Mouse (Mus musculus): ENCODE measurements around the gene Taf1. TPM values are rescaled to one million over a fixed set of nuclear protein-coding genes. Genes with fewer than 3 reads are reported as not detected.
"Not testable (repeated sequence)": the region's sequence is repeated elsewhere in the genome, so short reads cannot be mapped to it uniquely, and the experiment has no call there.

Taf1 gene
- polyA plus RNA-seq (2016; fragmentation: Nextera tagmentation; extraction: Ambion mirVana), result 21.1 and 24.9 TPM in 2 replicates

DNA sequence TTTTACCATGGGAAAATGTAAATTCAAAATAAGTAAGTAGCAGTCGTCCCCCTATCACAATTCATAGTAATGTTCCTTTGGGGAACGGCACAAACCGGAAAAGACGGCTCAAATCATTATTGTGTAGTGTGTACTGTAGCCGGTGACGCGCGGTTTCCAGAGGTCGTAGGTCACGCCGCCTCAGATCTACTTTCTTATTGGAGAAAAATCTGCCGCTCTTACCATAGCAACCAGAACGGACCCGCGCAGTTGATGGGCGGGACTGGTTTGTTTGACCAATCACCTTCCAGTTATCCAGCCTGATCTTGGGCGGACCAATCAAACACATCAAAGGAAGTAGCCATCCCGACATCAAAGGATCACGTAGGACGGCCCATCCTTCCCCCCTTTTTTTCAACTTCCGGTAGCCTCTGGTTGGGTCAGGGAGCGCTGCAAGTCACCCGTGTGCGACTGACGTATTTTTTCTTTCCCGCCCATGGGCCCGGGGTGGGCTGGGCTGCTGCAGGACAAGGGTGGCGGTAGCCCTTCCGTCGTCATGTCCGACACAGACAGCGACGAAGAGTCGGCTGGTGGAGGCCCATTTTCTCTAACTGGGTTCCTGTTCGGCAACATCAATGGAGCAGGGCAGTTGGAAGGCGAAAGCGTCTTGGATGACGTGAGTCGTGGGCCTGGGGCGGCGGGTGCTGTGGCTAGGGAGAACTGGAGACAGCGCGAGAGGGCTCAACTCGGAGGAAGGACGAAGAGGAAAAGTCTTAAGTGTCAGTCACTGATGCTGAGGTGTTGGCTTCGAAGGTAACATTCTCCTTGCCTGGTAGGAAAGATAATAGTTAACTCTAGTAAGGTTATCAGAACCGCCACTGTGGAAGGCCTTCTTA is at the start of gene Taf1:
Gene Taf1, plus strand, starts transcription at position 388 of the 875 bp plus-strand sequence.
- H3K4me3 ChIP-seq (replicated peaks), result peak within 1 kb of the TSS; percentile 55
- peak within 1 kb of the TSS; percentile 56; the same call in 1 of the 2 replicates for H3K27ac ChIP-seq
- peaks cover 20% of the 10 kb centered on the region for H3K36me3 ChIP-seq
- H3K9ac ChIP-seq (replicated peaks), result peak within 1 kb of the TSS; percentile 56
- H3K27me3 ChIP-seq, result 0 out of 2 replicates have a peak, but pooled peaks cover 4% of the 10 kb centered on the region
- H3K4me1 ChIP-seq (replicated peaks), result no peaks in the 10 kb centered on the region
- H3K9me3 ChIP-seq, result no peaks in the 10 kb centered on the region
- H3K4me2 ChIP-seq, result peak within 1 kb of the TSS; percentile 59
- peak; percentile 97 for ATAC-seq (ENCODE audit: insufficient number of reproducible peaks, insufficient read depth, low FRiP score, low TSS enrichment, low read depth)
- WGBS, result 18% methylated on average over 47 of the region's 47 CpGs

DNA sequence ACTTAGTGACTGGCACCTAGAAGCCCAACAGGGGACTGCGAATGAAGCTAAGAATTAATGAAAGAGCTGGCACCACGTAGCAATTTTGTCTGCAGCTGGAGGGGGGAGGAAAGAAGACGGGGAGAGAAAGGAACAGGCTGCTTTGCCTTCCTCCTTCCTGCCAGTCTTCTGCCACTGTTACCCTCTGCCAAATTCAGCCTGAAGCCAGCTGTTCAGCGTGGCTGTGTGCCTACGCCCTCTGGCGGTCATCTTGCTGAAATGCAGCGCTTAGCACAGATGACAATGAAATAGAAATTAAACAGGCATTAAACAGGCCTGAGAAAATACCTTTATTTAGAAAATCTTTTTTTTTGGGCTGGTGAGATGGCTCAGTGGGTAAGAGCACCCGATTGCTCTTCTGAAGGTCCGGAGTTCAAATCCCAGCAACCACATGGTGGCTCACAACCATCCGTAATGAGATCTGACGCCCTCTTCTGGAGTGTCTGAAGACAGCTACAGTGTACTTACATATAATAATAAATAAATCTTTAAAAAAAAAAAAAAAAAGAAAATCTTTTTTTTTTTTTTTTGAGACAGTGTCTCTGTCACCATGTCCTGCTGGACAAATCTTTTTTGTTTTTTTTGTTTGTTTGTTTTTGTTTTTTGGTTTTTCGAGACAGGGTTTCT is 45.9 kb upstream of the Taf1 start:
- H3K9ac ChIP-seq (replicated peaks); H3K4me2 ChIP-seq; H3K27me3 ChIP-seq; H3K9me3 ChIP-seq; H3K4me1 ChIP-seq (replicated peaks); ATAC-seq (ENCODE audit: insufficient number of reproducible peaks, insufficient read depth, low FRiP score, low TSS enrichment, low read depth); H3K4me3 ChIP-seq (replicated peaks); H3K27ac ChIP-seq: not testable (repeated sequence)
- peaks cover 16% of the 10 kb centered on the region; the same call in 1 of the 2 replicates for H3K36me3 ChIP-seq
- 25% methylated on average over 11 of the region's 12 CpGs for WGBS

DNA sequence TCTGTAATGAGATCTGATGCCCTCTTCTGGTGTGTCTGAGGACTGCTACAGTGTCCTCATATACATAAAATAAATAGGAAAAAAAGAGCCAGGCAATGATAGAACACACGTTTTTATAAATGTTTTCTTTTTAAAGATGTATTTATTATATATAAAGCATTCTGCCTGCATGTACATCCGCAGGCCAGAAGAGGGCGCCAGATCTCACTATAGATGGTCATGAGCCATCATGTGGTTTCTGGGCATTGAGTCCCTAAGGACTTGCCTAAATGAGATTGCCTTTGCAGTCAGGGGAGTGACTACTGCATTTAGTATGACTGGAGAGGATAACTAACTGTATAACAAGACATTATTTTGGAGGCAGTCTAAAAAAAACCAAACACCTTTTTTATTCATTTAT is 27.9 kb upstream of the Taf1 start:
- Histone ChIP-seq H3K4me2 (no peak overlapping the region), H3K9ac (replicated peaks) (no peak overlapping the region), H3K27me3 (no peaks in the 10 kb centered on the region), H3K9me3 (no peaks in the 10 kb centered on the region), H3K36me3 (no peaks in the 10 kb centered on the region), H3K4me3 (replicated peaks) (no peak overlapping the region), H3K27ac (no peak overlapping the region), H3K4me1 (replicated peaks) (no peaks in the 10 kb centered on the region)
- WGBS, result 19% methylated on average over 3 of the region's 3 CpGs
- no peak for ATAC-seq (ENCODE audit: insufficient number of reproducible peaks, insufficient read depth, low FRiP score, low TSS enrichment, low read depth)

- ATAC-seq (ENCODE audit: insufficient number of reproducible peaks, insufficient read depth, low FRiP score, low TSS enrichment, low read depth), result no peak
- Histone ChIP-seq H3K4me3 (replicated peaks) (no peak overlapping the region), H3K4me2 (no peak overlapping the region), H3K4me1 (replicated peaks) (no peaks in the 10 kb centered on the region), H3K9me3 (no peaks in the 10 kb centered on the region), H3K27ac (no peak overlapping the region), H3K9ac (replicated peaks) (no peak overlapping the region), H3K36me3 (no peaks in the 10 kb centered on the region), H3K27me3 (no peaks in the 10 kb centered on the region; the same call in 1 of the 2 replicates)
- 7% methylated on average over 2 of the region's 2 CpGs for WGBS
These were observed 16.8 kb upstream of the Taf1 start for GRCm38 (mm10) chrX:101515710-101516109.

DNA sequence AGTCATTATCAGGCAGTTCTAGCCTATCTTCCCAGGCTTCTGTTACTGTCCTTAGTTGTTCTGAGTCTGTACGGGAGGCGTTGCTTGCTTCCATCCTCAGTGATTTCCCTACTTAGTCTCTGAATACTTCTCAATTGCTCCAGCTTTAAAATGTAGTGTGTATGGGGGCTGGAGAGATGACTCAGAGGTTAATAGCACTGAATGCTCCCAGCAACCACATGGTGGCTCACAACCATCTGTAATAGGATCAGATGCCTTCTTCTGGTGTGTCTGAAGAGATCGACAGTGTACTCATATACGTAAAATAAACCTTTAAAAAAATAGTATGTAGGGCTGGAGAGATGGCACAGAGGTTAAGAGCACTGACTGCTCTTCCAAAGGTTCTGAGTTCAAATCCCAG is 14.5 kb upstream of the Taf1 start:
- H3K27ac ChIP-seq, result no peak overlapping the region
- H3K4me1 ChIP-seq (replicated peaks), result no peaks in the 10 kb centered on the region
- no peaks in the 10 kb centered on the region for H3K9me3 ChIP-seq
- no peak for ATAC-seq (ENCODE audit: insufficient number of reproducible peaks, insufficient read depth, low FRiP score, low TSS enrichment, low read depth)
- H3K4me3 ChIP-seq (replicated peaks), result no peak overlapping the region
- no peaks in the 10 kb centered on the region for H3K36me3 ChIP-seq
- H3K4me2 ChIP-seq, result no peak overlapping the region
- 84% methylated on average over 4 of the region's 4 CpGs for WGBS
- no peaks in the 10 kb centered on the region; the same call in 1 of the 2 replicates for H3K27me3 ChIP-seq
- no peak overlapping the region for H3K9ac ChIP-seq (replicated peaks)

- Histone ChIP-seq H3K4me1 (replicated peaks) (no peaks in the 10 kb centered on the region), H3K9me3 (no peaks in the 10 kb centered on the region), H3K4me3 (replicated peaks) (no peak overlapping the region), H3K27ac (no peak overlapping the region), H3K4me2 (no peak overlapping the region), H3K9ac (replicated peaks) (no peak overlapping the region), H3K36me3 (no peaks in the 10 kb centered on the region), H3K27me3 (no peaks in the 10 kb centered on the region; the same call in 1 of the 2 replicates)
- no peak for ATAC-seq (ENCODE audit: insufficient number of reproducible peaks, insufficient read depth, low FRiP score, low TSS enrichment, low read depth)
- 78% methylated on average over 15 of the region's 15 CpGs for WGBS
These were observed 10.5 kb upstream of the Taf1 start for GRCm38 (mm10) chrX:101522027-101522426.

DNA sequence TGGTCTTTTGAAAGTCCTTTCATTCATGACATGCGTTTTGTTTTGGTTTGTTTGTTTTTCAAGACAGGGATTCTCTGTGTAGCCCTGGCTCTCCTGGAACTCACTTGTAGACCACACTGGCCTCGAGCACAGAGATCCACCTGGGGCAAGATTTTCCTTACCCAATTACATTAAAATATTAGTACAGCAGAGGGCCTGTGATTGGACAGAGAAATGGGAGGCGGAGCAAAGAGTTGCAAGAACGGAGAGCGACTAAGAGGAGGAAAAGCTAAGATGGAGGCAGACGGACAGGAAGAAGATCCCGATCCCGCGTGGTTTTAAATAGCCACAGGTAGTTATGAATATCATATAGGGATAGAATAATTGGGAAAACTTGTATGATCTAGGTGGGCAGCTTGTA is 5.2 kb upstream of the Taf1 start:
- Histone ChIP-seq H3K4me1 (replicated peaks) (no peaks in the 10 kb centered on the region), H3K36me3 (no peaks in the 10 kb centered on the region), H3K9me3 (no peaks in the 10 kb centered on the region), H3K4me2 (no peak overlapping the region), H3K4me3 (replicated peaks) (no peak overlapping the region), H3K27me3 (no peaks in the 10 kb centered on the region), H3K27ac (no peak overlapping the region), H3K9ac (replicated peaks) (no peak overlapping the region)
- WGBS, result 53% methylated on average over 9 of the region's 9 CpGs
- ATAC-seq (ENCODE audit: insufficient number of reproducible peaks, insufficient read depth, low FRiP score, low TSS enrichment, low read depth), result no peak

DNA sequence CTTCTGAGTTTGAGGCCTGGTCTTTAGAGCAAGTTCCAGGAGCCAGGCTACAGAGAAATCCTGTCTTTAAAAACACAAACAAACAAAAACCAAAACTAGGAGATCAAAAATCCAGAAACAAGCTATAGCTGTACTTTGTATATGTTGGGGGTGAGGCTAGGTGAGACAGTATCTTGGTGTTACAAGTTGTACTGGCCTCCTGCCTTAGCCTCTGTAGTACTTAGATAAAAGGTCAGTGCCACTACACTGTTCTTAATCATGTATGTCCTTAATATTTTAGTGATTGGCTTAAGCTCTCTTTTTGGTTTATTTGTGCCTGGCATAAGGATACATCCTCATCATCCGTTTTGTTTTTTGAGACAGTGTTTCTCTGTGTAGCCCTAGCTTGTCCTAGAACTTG is 52.9 kb downstream of the Taf1 start:
- WGBS, result 86% methylated on average over 1 of the region's 1 CpGs
- Histone ChIP-seq H3K4me2 (no peak overlapping the region), H3K4me3 (replicated peaks) (no peak overlapping the region), H3K9ac (replicated peaks) (no peak overlapping the region), H3K4me1 (replicated peaks) (no peaks in the 10 kb centered on the region), H3K9me3 (no peaks in the 10 kb centered on the region), H3K27ac (no peak overlapping the region), H3K36me3 (peaks cover 36% of the 10 kb centered on the region; the same call in 1 of the 2 replicates), H3K27me3 (no peaks in the 10 kb centered on the region)
- no peak for ATAC-seq (ENCODE audit: insufficient number of reproducible peaks, insufficient read depth, low FRiP score, low TSS enrichment, low read depth)

DNA sequence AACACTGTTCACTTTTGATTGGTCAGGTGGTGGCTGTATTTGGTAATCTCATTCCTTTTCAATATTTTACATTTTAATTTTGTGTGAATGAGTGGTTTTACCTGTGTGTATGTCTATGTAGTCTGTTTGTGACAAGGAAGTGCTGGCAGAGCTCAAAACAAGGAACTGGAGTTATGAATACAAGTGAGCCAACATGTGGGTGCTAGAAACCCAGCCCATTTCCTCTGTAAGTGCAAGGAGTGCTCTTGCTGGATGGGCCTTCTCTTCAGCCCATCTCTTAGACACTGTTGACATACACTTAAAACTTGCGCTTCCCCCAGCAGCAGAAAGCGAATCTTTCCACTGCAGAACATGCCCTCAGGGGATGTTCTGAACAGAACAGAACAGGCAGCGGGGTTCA is 83.6 kb downstream of the Taf1 start:
- Histone ChIP-seq H3K4me2 (no peak overlapping the region), H3K9me3 (no peaks in the 10 kb centered on the region), H3K27ac (no peak overlapping the region), H3K4me3 (replicated peaks) (no peak overlapping the region), H3K27me3 (no peaks in the 10 kb centered on the region), H3K9ac (replicated peaks) (no peak overlapping the region), H3K4me1 (replicated peaks) (no peaks in the 10 kb centered on the region), H3K36me3 (no peaks in the 10 kb centered on the region)
- WGBS, result 80% methylated on average over 3 of the region's 3 CpGs
- no peak for ATAC-seq (ENCODE audit: insufficient number of reproducible peaks, insufficient read depth, low FRiP score, low TSS enrichment, low read depth)

DNA sequence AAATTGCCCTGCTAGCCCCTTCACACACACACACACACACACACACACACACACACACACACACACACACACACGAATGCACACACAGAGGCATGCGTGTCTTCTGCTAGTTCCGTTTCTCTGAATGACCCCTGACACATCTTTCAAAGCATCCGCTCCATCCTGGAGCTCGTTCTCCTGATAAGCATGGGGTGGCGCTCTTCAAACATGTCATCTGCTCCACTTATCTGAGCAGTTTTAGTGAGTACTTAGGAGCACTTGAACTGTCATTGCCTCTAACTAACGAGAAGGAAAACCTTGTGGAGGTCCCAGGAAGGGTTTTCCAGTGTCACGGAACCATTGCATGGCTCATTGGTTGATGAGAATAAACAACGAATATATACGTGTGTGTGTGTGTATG is 85.4 kb downstream of the Taf1 start:
- 0 out of 2 replicates have a peak, but pooled peaks cover 4% of the 10 kb centered on the region for H3K27me3 ChIP-seq
- no peaks in the 10 kb centered on the region for H3K9me3 ChIP-seq
- 71% methylated on average over 10 of the region's 10 CpGs for WGBS
- no peak overlapping the region for H3K4me3 ChIP-seq (replicated peaks)
- no peak for ATAC-seq (ENCODE audit: insufficient number of reproducible peaks, insufficient read depth, low FRiP score, low TSS enrichment, low read depth)
- no peak overlapping the region for H3K4me2 ChIP-seq
- no peak overlapping the region for H3K9ac ChIP-seq (replicated peaks)
- no peaks in the 10 kb centered on the region for H3K4me1 ChIP-seq (replicated peaks)
- no peaks in the 10 kb centered on the region for H3K36me3 ChIP-seq
- no peak overlapping the region for H3K27ac ChIP-seq

GRCm38 (mm10) chrX:101620317-101620716 is 87.8 kb downstream of the Taf1 start:
- H3K4me3 ChIP-seq (replicated peaks), result no peak overlapping the region
- H3K27me3 ChIP-seq, result 0 out of 2 replicates have a peak, but pooled peaks cover 6% of the 10 kb centered on the region
- H3K9me3 ChIP-seq, result no peaks in the 10 kb centered on the region
- H3K4me1 ChIP-seq (replicated peaks), result no peaks in the 10 kb centered on the region
- H3K9ac ChIP-seq (replicated peaks), result no peak overlapping the region
- whole genome bisulfite sequencing, result 51% methylated on average over 6 of the region's 6 CpGs
- no peaks in the 10 kb centered on the region for H3K36me3 ChIP-seq
- H3K4me2 ChIP-seq, result no peak overlapping the region
- no peak for ATAC-seq (ENCODE audit: insufficient number of reproducible peaks, insufficient read depth, low FRiP score, low TSS enrichment, low read depth)
- no peak overlapping the region for H3K27ac ChIP-seq

All from limb, embryonic 12.5 days (tissue).